Mouse (Mus musculus) megakaryocyte, embryonic 14.5 days (primary cell): Measurements from ENCODE around the gene Rtf1.

ENCODE experiments used
- FLI1 ChIP-seq: IDR thresholded peaks from 2 replicates; pipeline ENCODE4 v1.6.1; 2012; ENCODE audit warnings: low read length, inconsistent platforms, mixed read lengths
- GATA1 ChIP-seq: IDR thresholded peaks from 3 replicates; pipeline ENCODE4 v1.6.1; 2012; ENCODE audit warnings: mixed read lengths, low read length, inconsistent platforms, borderline replicate concordance

DNA sequence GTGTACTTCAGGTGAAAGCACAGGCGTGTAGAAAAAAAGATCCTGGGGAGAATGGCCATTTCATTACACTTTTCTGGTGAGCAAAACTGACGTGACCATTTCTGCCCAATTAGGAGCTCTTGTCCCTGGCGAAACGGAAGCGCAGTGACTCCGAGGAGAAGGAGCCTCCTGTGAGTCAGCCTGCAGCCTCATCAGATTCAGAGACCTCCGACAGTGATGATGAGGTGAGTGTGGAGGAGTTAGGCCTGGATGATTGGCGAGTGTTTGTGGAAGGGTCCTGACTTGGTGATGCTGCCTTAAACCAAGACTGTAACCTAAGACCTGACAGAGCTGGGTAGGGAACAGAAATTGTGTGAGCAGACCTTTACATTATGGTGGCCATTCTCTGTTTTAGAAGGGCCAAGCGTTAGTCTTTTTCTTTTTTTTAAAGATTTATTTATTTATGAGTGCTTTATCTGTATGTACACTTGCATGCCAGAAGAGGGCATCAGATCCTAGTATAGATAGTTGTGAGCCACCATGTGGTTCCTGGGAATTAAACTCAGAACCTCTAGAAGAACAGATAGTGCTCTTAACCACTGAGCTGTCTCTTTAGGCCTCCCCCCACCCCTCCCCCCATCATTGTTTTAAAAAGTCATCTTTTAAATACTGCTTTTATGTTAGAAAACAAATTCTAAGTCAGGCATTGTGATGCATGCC is 17.3 kb downstream of the Rtf1 start:
- TF ChIP-seq GATA1 (no peak), FLI1 (no peak)
